ENCODE assay signal across 23 mouse cellular contexts in genomic region chr5:150216066-150216465, GRCm38 (mm10).
A peak's percentile ranks its signal among the peaks of the same experiment; 100 is the strongest.
DNase-seq lines count a peak whose midpoint lies in the region; ATAC-seq and TF ChIP-seq lines count a peak whose summit lies in the region.
"Had no signal": no experiment of that assay in that cellular context is flagged by ENCODE, and none has a peak within 500 bp of the region (broad histone marks: within the 10 kb centered on the region; RNA-seq: fewer than 3 reads in every experiment).

No protein-coding gene starts in this region.

- 0 out of 2 replicates have a peak, but pooled peaks cover 2% of the 10 kb centered on the region for H3K36me3 ChIP-seq in heart, embryonic 12.5 days
- H3K36me3 ChIP-seq in small intestine, adult 2 months (ENCODE audit: control insufficient read depth, insufficient read depth, low read length): no peaks in the 10 kb centered on the region
- H3K36me3 ChIP-seq: embryonic facial prominence, embryonic 15.5 days; G1E; hindbrain, embryonic 12.5 days; limb, embryonic 13.5 days; neural tube, embryonic 12.5 days had no signal

- H3K27me3 ChIP-seq in heart, embryonic 12.5 days (replicated peaks): no peaks in the 10 kb centered on the region
- H3K27me3 ChIP-seq in small intestine, adult 2 months (ENCODE audit: control insufficient read depth, insufficient read depth, low read length): no peaks in the 10 kb centered on the region
- H3K27me3 ChIP-seq: embryonic facial prominence, embryonic 15.5 days; hindbrain, embryonic 12.5 days; limb, embryonic 13.5 days; neural tube, embryonic 12.5 days had no signal

- H3K27ac ChIP-seq in heart, embryonic 12.5 days (ENCODE audit: poor library complexity, severe bottlenecking): no peak overlapping the region
- H3K27ac ChIP-seq in small intestine, adult 2 months (ENCODE audit: insufficient read depth, low read depth, low read length): peak overlapping the region; percentile 34
- H3K27ac ChIP-seq: embryonic facial prominence, embryonic 15.5 days; heart, adult 2 months; hindbrain, embryonic 12.5 days; limb, embryonic 13.5 days; liver, embryonic 14.5 days; neural tube, embryonic 12.5 days had no signal

- H3K4me3 ChIP-seq in heart, embryonic 12.5 days: no peak overlapping the region
- no peak overlapping the region for H3K4me3 ChIP-seq in small intestine, adult 2 months (ENCODE audit: low read depth, low read length)
- H3K4me3 ChIP-seq: embryonic facial prominence, embryonic 15.5 days; heart, adult 2 months; hindbrain, embryonic 12.5 days; limb, embryonic 13.5 days; neural tube, embryonic 12.5 days had no signal

- no peak for TF ChIP-seq CTCF in small intestine, adult 2 months (IDR thresholded peaks at IDR 0.05; ENCODE audit: extremely low read depth, insufficient read length, insufficient replicate concordance, low read depth, low read length)

- H3K4me1 ChIP-seq in heart, embryonic 12.5 days (replicated peaks): peaks cover 7% of the 10 kb centered on the region; the same call in 1 of the 2 replicates
- peaks cover 16% of the 10 kb centered on the region; the same call in 1 of the 2 replicates for H3K4me1 ChIP-seq in small intestine, adult 2 months (ENCODE audit: control insufficient read depth, insufficient read depth, insufficient read length, low read length)
- H3K4me1 ChIP-seq: embryonic facial prominence, embryonic 15.5 days; hindbrain, embryonic 12.5 days; limb, embryonic 13.5 days; neural tube, embryonic 12.5 days had no signal

- H3K9me3 ChIP-seq in heart, embryonic 12.5 days (replicated peaks): 0 out of 2 replicates have a peak, but pooled peaks cover 2% of the 10 kb centered on the region
- H3K9me3 ChIP-seq: embryonic facial prominence, embryonic 15.5 days; limb, embryonic 13.5 days; neural tube, embryonic 12.5 days had no signal

- no peak overlapping the region for H3K4me2 ChIP-seq in heart, embryonic 12.5 days
- H3K4me2 ChIP-seq: embryonic facial prominence, embryonic 15.5 days; hindbrain, embryonic 12.5 days; limb, embryonic 13.5 days; neural tube, embryonic 12.5 days had no signal

- ATAC-seq in heart, embryonic 12.5 days (ENCODE audit: insufficient number of reproducible peaks, low FRiP score): no peak
- ATAC-seq: forebrain, postnatal 0 days; inflammation-experienced regulatory T-cells, adult 6 months; midbrain, embryonic 16.5 days had no signal

- DNase-seq in heart, adult 11 months: peak; percentile 93
- DNase-seq in urinary bladder, postnatal 14 days (ENCODE audit: low spot score): peak; percentile 43
- no peak for DNase-seq in urinary bladder, postnatal 10 days (ENCODE audit: low spot score)
- DNase-seq in lung, postnatal 4 days: peak; percentile 27 to 42
- DNase-seq in thymus, postnatal 4 days: no peak
- DNase-seq in neural tube, embryonic 10.5 days (ENCODE audit: extremely low spot score, low spot score): no peak
- DNase-seq: adrenal gland, postnatal 25 days; cerebellum, adult 18-20 months; cerebellum, postnatal 25 days; forebrain, postnatal 0 days; right cerebral cortex, adult 18-20 months; thymus, postnatal 36 days had no signal

- H3K9ac ChIP-seq in heart, embryonic 12.5 days: no peak overlapping the region
- H3K9ac ChIP-seq: embryonic facial prominence, embryonic 15.5 days; forebrain, postnatal 0 days; hindbrain, embryonic 12.5 days; limb, embryonic 13.5 days; liver, embryonic 14.5 days; neural tube, embryonic 12.5 days had no signal

- 57% methylated on average over 11 of the region's 11 CpGs for WGBS in heart, embryonic 12.5 days
- WGBS in small intestine, adult 2 months: 53% methylated on average over 11 of the region's 11 CpGs

- TF ChIP-seq POLR2A in small intestine, adult 2 months (IDR thresholded peaks at IDR 0.05; ENCODE audit: low read depth, low read length): no peak

Comparison
In these comparisons a context has a peak if more than half of its experiments do, and no peak if none do; other contexts are left out.
1. DNase-seq: peak in heart, adult 11 months (single experiment), urinary bladder, postnatal 14 days (single experiment) and lung, postnatal 4 days (2 of 2); none in urinary bladder, postnatal 10 days (single experiment), thymus, postnatal 4 days (single experiment) and neural tube, embryonic 10.5 days (single experiment).